ENCODE assay signal across 29 mouse cellular contexts in the genomic region with DNA sequence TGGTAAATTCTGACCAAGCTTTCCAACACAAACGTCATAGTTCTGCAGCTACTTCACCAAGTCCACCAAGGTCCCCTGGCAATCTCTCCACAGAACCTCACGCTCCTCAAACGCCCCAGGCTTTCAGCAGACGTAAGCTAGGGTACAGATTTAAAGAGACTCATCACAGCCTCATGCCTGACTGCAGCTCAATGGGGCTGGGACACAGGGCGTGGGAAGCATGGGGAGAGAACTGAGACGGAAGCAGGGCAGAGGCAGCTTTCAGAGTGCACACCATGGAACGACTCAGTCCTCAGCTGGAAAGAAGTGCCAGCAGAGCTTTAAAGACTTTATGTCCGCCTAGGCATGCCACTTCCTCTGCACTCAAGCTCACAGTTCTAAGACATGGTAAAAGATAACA. TPM values are rescaled to one million over a fixed set of nuclear protein-coding genes. Genes with fewer than 3 reads are reported as not detected.
DNase-seq lines count a peak whose midpoint lies in the region; ATAC-seq and TF ChIP-seq lines count a peak whose summit lies in the region.
"Had no signal": no experiment of that assay in that cellular context is flagged by ENCODE, and none has a peak within 500 bp of the region (broad histone marks: within the 10 kb centered on the region; RNA-seq: fewer than 3 reads in every experiment).

No protein-coding gene starts in this region.

- no peak for TF ChIP-seq POLR2A in brain, embryonic 14.5 days (IDR thresholded peaks at IDR 0.05; ENCODE audit: borderline replicate concordance, extremely low read depth, insufficient read depth, insufficient read length, poor library complexity, severe bottlenecking)

- intact Hi-C loops in heart, postnatal 25 days (cut with DNase I): no loop called here
- intact Hi-C loops in left cerebral cortex, adult 2 months (cut with DNase I): loop anchor here (5.0 kb wide), 1 partner anchor 51 kb away; no protein-coding TSS in a partner anchor

- DNase-seq in heart, postnatal 25 days (ENCODE audit: low spot score): no peak
- DNase-seq in liver, embryonic 11.5 days (ENCODE audit: low spot score): no peak
- DNase-seq in lung, postnatal 0 days (ENCODE audit: low spot score): peak; percentile 24
- no peak for DNase-seq in lung, postnatal 36 days
- peak; percentile 19 for DNase-seq in brain, embryonic 14.5 days (ENCODE audit: low read depth)
- DNase-seq in left cerebral cortex, adult 2 months (ENCODE audit: extremely low spot score in 1 of 2, low spot score in 2 of 2): no peak
- DNase-seq: adrenal gland, postnatal 25 days; cerebellum, adult 8-10 months; cerebellum, postnatal 25 days; heart, postnatal 4 days; kidney, adult 9 months; kidney, postnatal 10 days; layer of hippocampus, postnatal 36 days; thymus, postnatal 14 days had no signal

- peak overlapping the region; percentile 15; the same call in 1 of the 2 replicates for H3K27ac ChIP-seq in heart, embryonic 13.5 days (replicated peaks)
- H3K27ac ChIP-seq in liver, embryonic 15.5 days (replicated peaks): peak overlapping the region; percentile 14; the same call in 1 of the 2 replicates
- no peak overlapping the region for H3K27ac ChIP-seq in liver, embryonic 11.5 days (ENCODE audit: low read depth, low read length)
- H3K27ac ChIP-seq in lung, postnatal 0 days (ENCODE audit: low read length): peak overlapping the region; percentile 40
- H3K27ac ChIP-seq in left cerebral cortex, adult 2 months: no peak overlapping the region
- H3K27ac ChIP-seq: embryonic facial prominence, embryonic 10.5 days; embryonic facial prominence, embryonic 15.5 days; forebrain, embryonic 12.5 days; hindbrain, embryonic 13.5 days; limb, embryonic 10.5 days; limb, embryonic 15.5 days; macrophage; midbrain, embryonic 13.5 days; neural tube, embryonic 13.5 days had no signal

- no peak for ATAC-seq in heart, embryonic 13.5 days (ENCODE audit: extremely low read depth, insufficient number of reproducible peaks, low FRiP score, low TSS enrichment)
- no peak for ATAC-seq in liver, embryonic 15.5 days (ENCODE audit: insufficient read depth)
- no peak for ATAC-seq in liver, embryonic 11.5 days (replicated peaks; ENCODE audit: low FRiP score)
- no peak for ATAC-seq in lung, postnatal 0 days
- ATAC-seq: forebrain, postnatal 0 days; intestine, embryonic 16.5 days; midbrain, embryonic 13.5 days had no signal

- H3K4me1 ChIP-seq in heart, embryonic 13.5 days: peaks cover 30% of the 10 kb centered on the region
- peaks cover 16% of the 10 kb centered on the region; the same call in 1 of the 2 replicates for H3K4me1 ChIP-seq in liver, embryonic 15.5 days (replicated peaks)
- no peaks in the 10 kb centered on the region for H3K4me1 ChIP-seq in liver, embryonic 11.5 days (replicated peaks; ENCODE audit: control insufficient read depth, insufficient read depth, low read length)
- H3K4me1 ChIP-seq in lung, postnatal 0 days (ENCODE audit: insufficient read depth, low read depth, low read length): peaks cover 12% of the 10 kb centered on the region; the same call in 1 of the 2 replicates
- H3K4me1 ChIP-seq: embryonic facial prominence, embryonic 10.5 days; embryonic facial prominence, embryonic 15.5 days; forebrain, embryonic 12.5 days; hindbrain, embryonic 13.5 days; limb, embryonic 10.5 days; limb, embryonic 15.5 days; midbrain, embryonic 13.5 days; neural tube, embryonic 13.5 days had no signal

- no peak overlapping the region for H3K4me2 ChIP-seq in heart, embryonic 13.5 days
- H3K4me2 ChIP-seq in liver, embryonic 15.5 days: no peak overlapping the region
- H3K4me2 ChIP-seq in liver, embryonic 11.5 days: no peak overlapping the region
- H3K4me2 ChIP-seq in lung, postnatal 0 days (replicated peaks; ENCODE audit: low read depth, low read length): 0 out of 2 replicates have a peak overlapping the region, but pooled peaks have one; percentile 17
- H3K4me2 ChIP-seq: embryonic facial prominence, embryonic 15.5 days; forebrain, embryonic 12.5 days; heart, embryonic 11.5 days; hindbrain, embryonic 13.5 days; limb, embryonic 15.5 days; midbrain, embryonic 13.5 days; neural tube, embryonic 13.5 days had no signal

- no peak for TF ChIP-seq EP300 in lung, postnatal 0 days (IDR thresholded peaks at IDR 0.05)

- TF ChIP-seq CTCF in lung, postnatal 0 days (IDR thresholded peaks at IDR 0.05): no peak
- no peak for TF ChIP-seq CTCF in brain, embryonic 14.5 days (IDR thresholded peaks at IDR 0.05; ENCODE audit: borderline replicate concordance, extremely low read depth, insufficient read depth, insufficient read length)
- no peak for TF ChIP-seq CTCF in left cerebral cortex, adult 2 months (IDR thresholded peaks at IDR 0.05)

- no peak overlapping the region for H3K4me3 ChIP-seq in heart, embryonic 13.5 days
- H3K4me3 ChIP-seq in liver, embryonic 15.5 days (replicated peaks): no peak overlapping the region
- no peak overlapping the region for H3K4me3 ChIP-seq in liver, embryonic 11.5 days (ENCODE audit: low read depth, low read length)
- H3K4me3 ChIP-seq in lung, postnatal 0 days (ENCODE audit: low read depth, low read length): no peak overlapping the region
- H3K4me3 ChIP-seq in left cerebral cortex, adult 2 months: no peak overlapping the region
- H3K4me3 ChIP-seq: embryonic facial prominence, embryonic 10.5 days; embryonic facial prominence, embryonic 15.5 days; forebrain, embryonic 12.5 days; hindbrain, embryonic 13.5 days; limb, embryonic 10.5 days; limb, embryonic 15.5 days; midbrain, embryonic 13.5 days; neural tube, embryonic 13.5 days had no signal

- H3K9me3 ChIP-seq in heart, embryonic 13.5 days: no peaks in the 10 kb centered on the region
- no peaks in the 10 kb centered on the region for H3K9me3 ChIP-seq in liver, embryonic 15.5 days (replicated peaks)
- no peaks in the 10 kb centered on the region for H3K9me3 ChIP-seq in liver, embryonic 11.5 days (ENCODE audit: control insufficient read depth, low read length)
- H3K9me3 ChIP-seq in lung, postnatal 0 days (ENCODE audit: low read length): no peaks in the 10 kb centered on the region
- H3K9me3 ChIP-seq: embryonic facial prominence, embryonic 10.5 days; embryonic facial prominence, embryonic 15.5 days; forebrain, embryonic 12.5 days; G1E; hindbrain, embryonic 13.5 days; limb, embryonic 10.5 days; limb, embryonic 15.5 days; midbrain, embryonic 13.5 days; neural tube, embryonic 13.5 days had no signal

- H3K36me3 ChIP-seq in heart, embryonic 13.5 days: peaks cover 51% of the 10 kb centered on the region
- H3K36me3 ChIP-seq in liver, embryonic 15.5 days (replicated peaks): peaks cover 66% of the 10 kb centered on the region
- peaks cover 16% of the 10 kb centered on the region; the same call in 1 of the 2 replicates for H3K36me3 ChIP-seq in liver, embryonic 11.5 days (ENCODE audit: control insufficient read depth, insufficient read depth, low read length)
- H3K36me3 ChIP-seq in lung, postnatal 0 days (ENCODE audit: insufficient read depth, low read length): no peaks in the 10 kb centered on the region

- WGBS in heart, embryonic 13.5 days: 63% methylated on average over 8 of the region's 8 CpGs
- 70% methylated on average over 8 of the region's 8 CpGs for WGBS in liver, embryonic 15.5 days (ENCODE audit: insufficient replicate concordance)
- 79% methylated on average over 8 of the region's 8 CpGs for WGBS in liver, embryonic 11.5 days
- 46% methylated on average over 8 of the region's 8 CpGs for WGBS in lung, postnatal 0 days

- H3K9ac ChIP-seq in heart, embryonic 13.5 days: no peak overlapping the region
- H3K9ac ChIP-seq in liver, embryonic 15.5 days: no peak overlapping the region
- no peak overlapping the region for H3K9ac ChIP-seq in liver, embryonic 11.5 days (ENCODE audit: low read depth, low read length)
- H3K9ac ChIP-seq in lung, postnatal 0 days (replicated peaks; ENCODE audit: low read depth): no peak overlapping the region
- H3K9ac ChIP-seq: embryonic facial prominence, embryonic 15.5 days; forebrain, embryonic 12.5 days; forebrain, postnatal 0 days; hindbrain, embryonic 13.5 days; limb, embryonic 15.5 days; midbrain, embryonic 13.5 days; neural tube, embryonic 13.5 days had no signal

- no peaks in the 10 kb centered on the region for H3K27me3 ChIP-seq in heart, embryonic 13.5 days (replicated peaks)
- no peaks in the 10 kb centered on the region for H3K27me3 ChIP-seq in liver, embryonic 15.5 days
- H3K27me3 ChIP-seq in liver, embryonic 11.5 days (replicated peaks; ENCODE audit: control insufficient read depth, insufficient read depth, low read length): no peaks in the 10 kb centered on the region
- no peaks in the 10 kb centered on the region for H3K27me3 ChIP-seq in lung, postnatal 0 days (replicated peaks; ENCODE audit: insufficient read depth, low read length)
- H3K27me3 ChIP-seq: embryonic facial prominence, embryonic 15.5 days; forebrain, embryonic 12.5 days; hindbrain, embryonic 13.5 days; limb, embryonic 15.5 days; midbrain, embryonic 13.5 days; neural tube, embryonic 13.5 days had no signal

RNA-seq across cellular contexts. Expression of a gene that starts 19.2 kb away (rescaled TPM):
- 82.5 and 91.4 TPM in 2 replicates for polyA plus RNA-seq in heart, embryonic 13.5 days (2015; fragmentation: Nextera tagmentation; extraction: Ambion mirVana)
- total RNA-seq in heart, postnatal 25 days (2021): 10 to 100 TPM; 28.4 to 34.6 TPM
- 74.8 and 79.8 TPM in 2 replicates for polyA plus RNA-seq in liver, embryonic 15.5 days (2015; fragmentation: Nextera tagmentation; extraction: Ambion mirVana)
- polyA plus RNA-seq in liver, embryonic 11.5 days (2014; fragmentation: Nextera tagmentation; extraction: Ambion mirVana): 205 and 215 TPM in 2 replicates
- polyA plus RNA-seq in lung, postnatal 0 days (2015; fragmentation: Nextera tagmentation; extraction: Ambion mirVana): 97.1 and 114 TPM in 2 replicates
- polyA plus RNA-seq in brain, embryonic 14.5 days (2012; rRNA removed): 82.0 and 91.1 TPM in 2 replicates
- 10 to 100 TPM; 28.9 to 31.5 TPM for total RNA-seq in left cerebral cortex, adult 2 months (2021)

RNA-seq across cellular contexts. Expression of a gene that starts 19.2 kb away (rescaled TPM):
- polyA plus RNA-seq in heart, embryonic 13.5 days (2015; fragmentation: Nextera tagmentation; extraction: Ambion mirVana): 9.3 and 10.1 TPM in 2 replicates
- total RNA-seq in heart, postnatal 25 days (2021): 10 to 100 TPM; 37.2 to 38.5 TPM
- 14.6 and 14.8 TPM in 2 replicates for polyA plus RNA-seq in liver, embryonic 15.5 days (2015; fragmentation: Nextera tagmentation; extraction: Ambion mirVana)
- 19.6 and 22.9 TPM in 2 replicates for polyA plus RNA-seq in liver, embryonic 11.5 days (2014; fragmentation: Nextera tagmentation; extraction: Ambion mirVana)
- polyA plus RNA-seq in lung, postnatal 0 days (2015; fragmentation: Nextera tagmentation; extraction: Ambion mirVana): 7.3 and 7.8 TPM in 2 replicates
- polyA plus RNA-seq in brain, embryonic 14.5 days (2012; rRNA removed): 55.9 and 60.9 TPM in 2 replicates
- 10 to 100 TPM; 95.6 to 97.8 TPM for total RNA-seq in left cerebral cortex, adult 2 months (2021)

RNA-seq across cellular contexts. Expression of a gene that starts 44.6 kb away (rescaled TPM):
- polyA plus RNA-seq in heart, embryonic 13.5 days (2015; fragmentation: Nextera tagmentation; extraction: Ambion mirVana): 17.1 and 18.3 TPM in 2 replicates
- total RNA-seq in heart, postnatal 25 days (2021): 10 to 100 TPM; 26.6 to 26.7 TPM
- polyA plus RNA-seq in liver, embryonic 15.5 days (2015; fragmentation: Nextera tagmentation; extraction: Ambion mirVana): 6.2 and 7.1 TPM in 2 replicates
- polyA plus RNA-seq in liver, embryonic 11.5 days (2014; fragmentation: Nextera tagmentation; extraction: Ambion mirVana): 25.5 and 30.7 TPM in 2 replicates
- 12.3 and 15.8 TPM in 2 replicates for polyA plus RNA-seq in lung, postnatal 0 days (2015; fragmentation: Nextera tagmentation; extraction: Ambion mirVana)
- polyA plus RNA-seq in brain, embryonic 14.5 days (2012; rRNA removed): 39.8 and 66.7 TPM in 2 replicates
- 100 to 1,000 TPM; 124 to 126 TPM for total RNA-seq in left cerebral cortex, adult 2 months (2021)

Comparison
In these comparisons a context has a peak if more than half of its experiments do, and no peak if none do; other contexts are left out.
1. H3K27ac ChIP-seq: peak in heart, embryonic 13.5 days (single experiment), liver, embryonic 15.5 days (single experiment) and lung, postnatal 0 days (single experiment); none in liver, embryonic 11.5 days (single experiment) and left cerebral cortex, adult 2 months (single experiment).
2. DNase-seq: peak in lung, postnatal 0 days (single experiment) and brain, embryonic 14.5 days (single experiment); none in heart, postnatal 25 days (single experiment), liver, embryonic 11.5 days (single experiment), lung, postnatal 36 days (single experiment) and left cerebral cortex, adult 2 months (0 of 2).